ENCODE assay signal across 8 mouse cellular contexts in genomic region chr4:122954680-122955411, GRCm38 (mm10). TPM values are rescaled to one million over a fixed set of nuclear protein-coding genes. Genes with fewer than 3 reads are reported as not detected.
DNase-seq lines count a peak whose midpoint lies in the region; ATAC-seq and TF ChIP-seq lines count a peak whose summit lies in the region.

No protein-coding gene starts in this region.

- no peak for ATAC-seq in lung, embryonic 15.5 days (ENCODE audit: borderline replicate concordance, extremely low read depth, low FRiP score, low TSS enrichment)

- WGBS in spleen, adult 2 months: 58% methylated on average over 5 of the region's 5 CpGs
- 68% methylated on average over 5 of the region's 5 CpGs for WGBS in hindbrain, embryonic 10.5 days
- 38% methylated on average over 5 of the region's 5 CpGs for WGBS in lung, embryonic 15.5 days

- no peaks in the 10 kb centered on the region for H3K27me3 ChIP-seq in spleen, adult 2 months (ENCODE audit: control insufficient read depth, insufficient read depth, low read length)
- H3K27me3 ChIP-seq in hindbrain, embryonic 10.5 days (ENCODE audit: insufficient read depth, poor library complexity, severe bottlenecking): peaks cover 16% of the 10 kb centered on the region
- H3K27me3 ChIP-seq in lung, embryonic 15.5 days: peaks cover 72% of the 10 kb centered on the region

- DNase-seq in spleen, adult 2 months (ENCODE audit: low read depth in 1 of 2, low spot score in 2 of 2): no peak
- no peak for DNase-seq in spleen, postnatal 14 days (ENCODE audit: low spot score in 2 of 2)
- DNase-seq in hindbrain, embryonic 10.5 days (ENCODE audit: low spot score): no peak
- no peak for DNase-seq in right cerebral cortex, postnatal 10 days (ENCODE audit: low spot score in 2 of 2)
- no peak for DNase-seq in spleen, postnatal 10 days (ENCODE audit: low spot score in 2 of 2)
- no peak for DNase-seq in urinary bladder, postnatal 25 days (ENCODE audit: low spot score)
- DNase-seq in cerebellum, postnatal 14 days: no peak

- peak overlapping the region; percentile 48 for H3K4me2 ChIP-seq in lung, embryonic 15.5 days

- no peaks in the 10 kb centered on the region for H3K9me3 ChIP-seq in hindbrain, embryonic 10.5 days
- no peaks in the 10 kb centered on the region for H3K9me3 ChIP-seq in lung, embryonic 15.5 days

- no peak for TF ChIP-seq CTCF in spleen, adult 2 months (IDR thresholded peaks at IDR 0.05; ENCODE audit: extremely low read depth, insufficient read depth, insufficient read length, insufficient replicate concordance)

- no peak for TF ChIP-seq POLR2A in spleen, adult 2 months (IDR thresholded peaks at IDR 0.05; ENCODE audit: low read depth, low read length)

- no peak overlapping the region for H3K27ac ChIP-seq in spleen, adult 2 months (ENCODE audit: insufficient read depth, low read length)
- peak overlapping the region; percentile 91 for H3K27ac ChIP-seq in hindbrain, embryonic 10.5 days
- H3K27ac ChIP-seq in lung, embryonic 15.5 days: no peak overlapping the region; the same call in 1 of the 2 replicates

- peak overlapping the region; percentile 7; the same call in 1 of the 2 replicates for H3K4me3 ChIP-seq in spleen, adult 2 months (ENCODE audit: extremely low read depth, insufficient read depth, insufficient read length)
- peak overlapping the region; percentile 44 for H3K4me3 ChIP-seq in hindbrain, embryonic 10.5 days
- H3K4me3 ChIP-seq in lung, embryonic 15.5 days: no peak overlapping the region

- H3K36me3 ChIP-seq in spleen, adult 2 months (ENCODE audit: control insufficient read depth, insufficient read depth, low read length): no peaks in the 10 kb centered on the region
- peaks cover 94% of the 10 kb centered on the region for H3K36me3 ChIP-seq in hindbrain, embryonic 10.5 days
- H3K36me3 ChIP-seq in lung, embryonic 15.5 days: no peaks in the 10 kb centered on the region

- no peak overlapping the region for H3K9ac ChIP-seq in lung, embryonic 15.5 days

- peaks cover 18% of the 10 kb centered on the region; the same call in 1 of the 2 replicates for H3K4me1 ChIP-seq in spleen, adult 2 months (ENCODE audit: control insufficient read depth, insufficient read depth, insufficient read length)
- peaks cover 40% of the 10 kb centered on the region for H3K4me1 ChIP-seq in hindbrain, embryonic 10.5 days (replicated peaks)
- H3K4me1 ChIP-seq in lung, embryonic 15.5 days: peaks cover 25% of the 10 kb centered on the region

RNA-seq across cellular contexts. Expression of gene Mfsd2a, which starts 6.1 kb away (rescaled TPM):
- polyA plus RNA-seq in spleen, adult 2 months (2012; rRNA removed): 0.82 and 1.3 TPM in 2 replicates
- polyA plus RNA-seq in hindbrain, embryonic 10.5 days (2016; fragmentation: Nextera tagmentation; extraction: Ambion mirVana): 26.8 and 28.9 TPM in 2 replicates
- 0.82 and 0.83 TPM in 2 replicates for polyA plus RNA-seq in lung, embryonic 15.5 days (2015; fragmentation: Nextera tagmentation; extraction: Ambion mirVana)

RNA-seq across cellular contexts. Expression of gene Mycl, which starts 40.6 kb away (rescaled TPM):
- polyA plus RNA-seq in spleen, adult 2 months (2012; rRNA removed): 7.3 and 7.6 TPM in 2 replicates
- 74.1 and 82.3 TPM in 2 replicates for polyA plus RNA-seq in hindbrain, embryonic 10.5 days (2016; fragmentation: Nextera tagmentation; extraction: Ambion mirVana)
- 18.5 and 20.8 TPM in 2 replicates for polyA plus RNA-seq in lung, embryonic 15.5 days (2015; fragmentation: Nextera tagmentation; extraction: Ambion mirVana)

Comparison
In these comparisons a context has a peak if more than half of its experiments do, and no peak if none do; other contexts are left out.
1. RNA of gene Mfsd2a, which starts 6.1 kb away (polyA plus RNA-seq): 26.8 to 28.9 TPM in hindbrain, embryonic 10.5 days; 0.82 to 0.83 TPM in lung, embryonic 15.5 days and 0.82 to 1.3 TPM in spleen, adult 2 months; every median in the first group is over 10 times any median in the second.